8 mouse cellular contexts compared by ENCODE assay signal in genomic region chr12:103532020-103532648, GRCm38 (mm10). TPM values are rescaled to one million over a fixed set of nuclear protein-coding genes. Genes with fewer than 3 reads are reported as not detected.
DNase-seq lines count a peak whose midpoint lies in the region; ATAC-seq and TF ChIP-seq lines count a peak whose summit lies in the region.

TSS of gene Ppp4r4 (plus strand) at chr12:103532283.

- H3K4me3 ChIP-seq in erythroblast, embryonic 14.5 days (replicated peaks) = peak within 1 kb of the TSS; percentile 53
- H3K4me3 ChIP-seq in heart, embryonic 11.5 days (ENCODE audit: low read depth, low read length) = peak within 1 kb of the TSS; percentile 64
- peak within 1 kb of the TSS; percentile 72 for H3K4me3 ChIP-seq in kidney, embryonic 15.5 days (replicated peaks)
- peak within 1 kb of the TSS; percentile 69 for H3K4me3 ChIP-seq in limb, embryonic 15.5 days

- H3K4me2 ChIP-seq in heart, embryonic 11.5 days = peak within 1 kb of the TSS; percentile 99
- peak within 1 kb of the TSS; percentile 99 for H3K4me2 ChIP-seq in kidney, embryonic 15.5 days
- peak within 1 kb of the TSS; percentile 99 for H3K4me2 ChIP-seq in limb, embryonic 15.5 days

- H3K4me1 ChIP-seq in erythroblast, embryonic 14.5 days (ENCODE audit: control insufficient read depth) = peaks cover 11% of the 10 kb centered on the region
- no peaks in the 10 kb centered on the region for H3K4me1 ChIP-seq in heart, embryonic 11.5 days (ENCODE audit: control insufficient read depth, insufficient read depth, low read length)
- H3K4me1 ChIP-seq in kidney, embryonic 15.5 days = peaks cover 14% of the 10 kb centered on the region
- peaks cover 13% of the 10 kb centered on the region for H3K4me1 ChIP-seq in limb, embryonic 15.5 days

- 0 out of 2 replicates have a peak, but pooled peaks have one; percentile 10 for TF ChIP-seq POLR2A in brain, embryonic 14.5 days (IDR thresholded peaks at IDR 0.05; ENCODE audit: borderline replicate concordance, extremely low read depth, insufficient read depth, insufficient read length, poor library complexity, severe bottlenecking)

- no peaks in the 10 kb centered on the region for H3K36me3 ChIP-seq in erythroblast, embryonic 14.5 days (ENCODE audit: control insufficient read depth)
- no peaks in the 10 kb centered on the region for H3K36me3 ChIP-seq in heart, embryonic 11.5 days (ENCODE audit: control insufficient read depth, insufficient read depth, low read length)
- no peaks in the 10 kb centered on the region for H3K36me3 ChIP-seq in kidney, embryonic 15.5 days
- no peaks in the 10 kb centered on the region for H3K36me3 ChIP-seq in limb, embryonic 15.5 days

- peak within 1 kb of the TSS; percentile 63 for H3K9ac ChIP-seq in heart, embryonic 11.5 days (ENCODE audit: low read depth, low read length)
- peak within 1 kb of the TSS; percentile 72 for H3K9ac ChIP-seq in kidney, embryonic 15.5 days
- H3K9ac ChIP-seq in limb, embryonic 15.5 days = peak within 1 kb of the TSS; percentile 58

- TF ChIP-seq CTCF in brain, embryonic 14.5 days (IDR thresholded peaks at IDR 0.05; ENCODE audit: borderline replicate concordance, extremely low read depth, insufficient read depth, insufficient read length) = no peak

- 0% methylated on average over 43 of the region's 74 CpGs for WGBS in heart, embryonic 11.5 days (ENCODE audit: insufficient replicate concordance)
- WGBS in kidney, embryonic 15.5 days = 0% methylated on average over 56 of the region's 74 CpGs
- under 1% methylated on average over 66 of the region's 74 CpGs for WGBS in limb, embryonic 15.5 days

- DNase-seq in A20 (ENCODE audit: low read depth, low spot score) = peak; percentile 88
- peak; percentile 98 for DNase-seq in brain, embryonic 14.5 days (ENCODE audit: low read depth)
- peak; percentile 11 to 46 for DNase-seq in monocyte, adult 2 months (ENCODE audit: low read depth in 1 of 2, low spot score in 2 of 2)
- DNase-seq in spleen, postnatal 14 days (ENCODE audit: low spot score in 2 of 2) = peak; percentile 52 to 72

- H3K27ac ChIP-seq in heart, embryonic 11.5 days (ENCODE audit: low read depth, low read length) = no peak within 1 kb of the TSS
- no peak within 1 kb of the TSS for H3K27ac ChIP-seq in kidney, embryonic 15.5 days
- H3K27ac ChIP-seq in limb, embryonic 15.5 days = no peak within 1 kb of the TSS

- peaks cover 25% of the 10 kb centered on the region for H3K27me3 ChIP-seq in erythroblast, embryonic 14.5 days (ENCODE audit: control insufficient read depth)
- H3K27me3 ChIP-seq in heart, embryonic 11.5 days (ENCODE audit: control insufficient read depth, insufficient read depth, low read length) = peaks cover 11% of the 10 kb centered on the region
- peaks cover 13% of the 10 kb centered on the region; the same call in 1 of the 2 replicates for H3K27me3 ChIP-seq in kidney, embryonic 15.5 days
- H3K27me3 ChIP-seq in limb, embryonic 15.5 days = peaks cover 15% of the 10 kb centered on the region

- peak; percentile 96 for ATAC-seq in heart, embryonic 11.5 days (replicated peaks; ENCODE audit: insufficient number of reproducible peaks, low FRiP score, low TSS enrichment)
- ATAC-seq in kidney, embryonic 15.5 days (replicated peaks; ENCODE audit: low FRiP score) = peak; percentile 97
- ATAC-seq in limb, embryonic 15.5 days (ENCODE audit: insufficient number of reproducible peaks, low FRiP score, low TSS enrichment, low read depth) = peak; percentile 96

- peaks cover 5% of the 10 kb centered on the region; the same call in 1 of the 2 replicates for H3K9me3 ChIP-seq in erythroblast, embryonic 14.5 days (ENCODE audit: control insufficient read depth, low read length)
- H3K9me3 ChIP-seq in heart, embryonic 11.5 days (replicated peaks; ENCODE audit: control insufficient read depth, low read length) = no peaks in the 10 kb centered on the region
- no peaks in the 10 kb centered on the region for H3K9me3 ChIP-seq in kidney, embryonic 15.5 days (replicated peaks)
- H3K9me3 ChIP-seq in limb, embryonic 15.5 days = no peaks in the 10 kb centered on the region

RNA-seq across cellular contexts. Expression of gene Ppp4r4, which starts in this region (rescaled TPM):
- polyA plus RNA-seq in brain, embryonic 14.5 days (2012; rRNA removed) = 3.6 and 3.7 TPM in 2 replicates
- not detected in 2 replicates for polyA plus RNA-seq in erythroblast, embryonic 14.5 days (2012)
- polyA plus RNA-seq in heart, embryonic 11.5 days (2014; fragmentation: Nextera tagmentation; extraction: Ambion mirVana) = 0.27 and 0.60 TPM in 2 replicates
- 1.0 and 1.7 TPM in 2 replicates for polyA plus RNA-seq in kidney, embryonic 15.5 days (2015; fragmentation: Nextera tagmentation; extraction: Ambion mirVana)
- polyA plus RNA-seq in limb, embryonic 15.5 days (2015; fragmentation: Nextera tagmentation; extraction: Ambion mirVana) = 0.36 and 0.67 TPM in 2 replicates

Comparison
In these comparisons a context has a peak if more than half of its experiments do, and no peak if none do; other contexts are left out.
1. Peak in ATAC-seq, H3K4me3 ChIP-seq, H3K9ac ChIP-seq and H3K4me2 ChIP-seq in heart, embryonic 11.5 days; RNA of the gene not detected or under 1 TPM.
2. Peak in ATAC-seq, H3K4me3 ChIP-seq, H3K9ac ChIP-seq and H3K4me2 ChIP-seq in limb, embryonic 15.5 days; RNA of the gene not detected or under 1 TPM.
3. DNase-seq: peak in every context shown above with its lines; median percentile 98 in brain, embryonic 14.5 days; 88 in A20; 62 in spleen, postnatal 14 days; 28 in monocyte, adult 2 months.